Mouse (Mus musculus) urinary bladder, postnatal 10 days (tissue): ENCODE measurements around the gene Rab34.
"Not testable (repeated sequence)": the region's sequence is repeated elsewhere in the genome, so short reads cannot be mapped to it uniquely, and the experiment has no call there.

Source experiments
- DNase-seq: peaks from one replicate; pipeline ENCODE4 v3.0.0; 2022; ENCODE audit warnings: low spot score

Gene Rab34

GRCm38 (mm10) chr11:78180081-78180761, 8.0 kb upstream of the Rab34 start:
- DNase-seq = no peak

DNA sequence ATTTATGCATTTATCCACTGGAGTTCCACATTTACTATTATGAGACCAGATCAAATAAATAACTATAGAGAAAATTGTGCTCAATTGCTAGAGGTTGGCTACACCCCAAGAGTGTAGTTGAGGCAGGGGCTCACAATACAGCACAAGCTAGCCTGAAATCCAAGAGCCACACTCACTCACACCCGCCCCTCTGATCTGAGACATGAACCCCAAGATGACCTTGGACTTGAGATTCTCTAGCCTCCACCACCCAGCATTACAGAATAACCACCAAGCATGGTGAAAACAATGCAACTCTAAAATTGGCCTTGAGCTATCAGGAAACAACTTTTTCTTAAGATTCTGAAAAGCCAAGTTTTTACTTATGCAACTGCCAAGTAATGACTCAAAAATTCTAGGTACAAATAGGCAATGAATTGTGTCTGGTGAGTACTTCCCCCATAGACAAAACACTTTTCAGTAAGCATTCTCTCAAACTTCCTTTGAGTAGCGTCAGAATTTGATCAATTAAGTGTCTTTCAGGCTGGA, 6.3 kb upstream of the Rab34 start:
- DNase-seq = no peak

- DNase-seq = no peak
These were observed 5.8 kb upstream of the Rab34 start for GRCm38 (mm10) chr11:78182450-78182849.

- no peak for DNase-seq
These were observed 5.0 kb upstream of the Rab34 start, which contains the start of gene Rpl23a for GRCm38 (mm10) chr11:78182961-78183844. Gene Rpl23a (minus strand): TSS chr11:78183584.

- no peak for DNase-seq
These were observed 4.2 kb upstream of the Rab34 start for GRCm38 (mm10) chr11:78183884-78184514.

DNA sequence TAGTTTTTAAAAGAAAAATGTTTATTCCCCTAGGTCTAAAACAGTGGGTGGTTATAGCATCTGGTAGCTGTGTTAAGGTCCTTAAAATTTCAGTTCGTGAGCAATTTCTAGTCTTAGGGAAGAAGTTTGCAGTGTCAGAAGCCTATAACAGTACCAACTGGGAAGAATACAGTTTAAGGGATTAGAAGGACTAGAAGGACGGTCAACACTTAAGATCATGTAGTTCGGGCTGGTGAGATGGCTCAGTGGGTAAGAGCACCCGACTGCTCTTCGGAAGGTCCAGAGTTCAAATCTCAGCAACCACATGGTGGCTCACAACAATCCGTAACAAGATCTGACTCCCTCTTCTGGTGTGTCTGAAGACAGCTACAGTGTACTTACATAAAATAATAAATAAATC, 3.5 kb upstream of the Rab34 start:
- DNase-seq = not testable (repeated sequence)

DNA sequence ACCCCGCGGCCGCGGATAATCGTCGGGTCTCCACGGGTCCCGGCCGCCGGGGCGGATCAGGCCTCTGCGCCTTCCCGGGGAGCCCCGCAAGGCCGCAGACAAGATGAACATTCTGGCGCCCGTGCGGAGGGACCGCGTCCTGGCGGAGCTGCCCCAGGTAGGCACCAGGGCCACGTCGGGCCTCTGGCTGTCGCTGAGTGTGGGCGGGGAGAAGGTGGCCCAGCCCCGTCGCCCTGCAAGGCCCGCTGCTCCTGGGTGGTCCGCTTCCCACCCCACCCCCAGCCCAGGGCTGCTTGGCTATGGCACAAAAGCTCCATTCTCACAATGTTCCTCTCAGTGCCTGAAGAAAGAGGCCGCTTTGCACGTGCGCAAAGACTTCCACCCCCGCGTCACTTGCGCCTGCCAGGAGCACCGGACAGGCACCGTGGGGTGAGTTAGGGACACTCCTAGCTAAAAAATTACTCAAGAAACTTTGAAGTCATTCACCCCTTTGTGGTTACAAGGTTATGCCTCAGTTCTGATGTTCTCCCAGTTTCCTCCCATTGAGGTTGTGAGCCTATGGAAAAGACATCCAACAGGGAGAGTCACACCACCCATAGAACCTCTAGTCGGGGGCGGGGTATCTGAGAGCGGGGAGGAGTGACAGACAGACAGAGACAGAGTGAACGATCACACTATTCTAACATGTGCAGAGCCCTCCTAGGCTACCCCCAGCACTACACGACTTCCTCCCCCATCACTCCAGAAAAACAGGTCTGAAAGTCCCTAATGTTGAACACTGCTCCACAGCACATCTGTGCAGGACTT, 1.2 kb downstream of the Rab34 start:
- DNase-seq = no peak

DNA sequence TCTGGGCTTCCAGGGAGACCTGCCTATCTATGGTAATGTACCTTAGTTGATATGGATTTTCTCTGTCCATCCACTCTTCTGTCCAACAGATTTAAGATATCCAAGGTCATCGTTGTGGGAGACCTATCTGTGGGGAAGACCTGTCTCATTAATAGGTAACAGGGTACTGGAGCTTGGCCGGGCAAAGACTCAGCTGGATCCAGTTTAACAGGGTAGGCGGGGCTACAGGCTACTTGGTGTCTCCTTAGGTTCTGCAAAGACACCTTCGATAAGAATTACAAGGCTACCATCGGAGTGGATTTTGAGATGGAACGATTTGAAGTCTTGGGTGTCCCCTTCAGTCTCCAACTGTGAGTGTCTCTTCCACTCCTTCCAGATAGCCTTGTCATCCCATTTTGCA, 1.8 kb downstream of the Rab34 start:
- DNase-seq = no peak

- DNase-seq = no peak
These were observed 4.9 kb downstream of the Rab34 start, which contains the start of gene Proca1 for GRCm38 (mm10) chr11:78193113-78193512. Gene Proca1 (plus strand): TSS chr11:78193392.

DNA sequence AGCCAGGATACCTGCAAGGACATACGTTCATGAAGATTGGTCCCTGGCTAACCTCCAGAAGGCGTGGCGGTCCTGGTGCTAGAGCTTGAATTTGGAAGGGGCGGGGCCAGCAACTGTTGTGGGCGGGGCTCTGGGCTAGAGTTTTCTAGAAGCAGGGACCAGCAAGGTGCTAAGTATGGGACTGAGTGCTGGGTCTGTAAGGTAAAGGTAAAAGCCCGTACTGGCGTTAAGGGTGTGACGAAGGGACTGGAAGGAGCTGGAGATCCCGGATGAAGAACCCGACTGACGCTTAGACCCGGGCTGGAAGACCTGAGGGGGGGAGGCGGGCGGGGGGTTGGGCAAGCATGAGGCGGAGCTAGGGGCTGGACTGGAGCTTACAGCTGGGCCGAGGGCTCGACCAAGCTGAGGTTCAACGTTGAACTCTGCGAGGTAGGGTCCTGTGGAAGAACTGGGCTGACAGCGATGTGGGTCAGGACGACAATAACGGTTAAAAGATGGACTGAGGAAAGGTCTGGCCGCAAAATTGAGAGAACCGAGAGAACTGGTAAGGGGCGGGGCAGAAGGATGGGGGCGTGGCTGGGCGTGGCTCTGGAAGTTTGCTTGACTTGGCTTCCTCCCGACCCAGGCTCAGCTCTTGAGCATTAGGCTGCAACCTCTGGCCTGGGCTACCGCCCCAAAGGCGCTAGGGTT, 6.3 kb downstream of the Rab34 start:
- no peak for DNase-seq

GRCm38 (mm10) chr11:78195101-78195863, 7.1 kb downstream of the Rab34 start:
- no peak for DNase-seq

- DNase-seq = no peak
These were observed 14.1 kb downstream of the Rab34 start for GRCm38 (mm10) chr11:78202372-78202771.

GRCm38 (mm10) chr11:78204287-78204686, 16.1 kb downstream of the Rab34 start:
- DNase-seq = no peak

DNA sequence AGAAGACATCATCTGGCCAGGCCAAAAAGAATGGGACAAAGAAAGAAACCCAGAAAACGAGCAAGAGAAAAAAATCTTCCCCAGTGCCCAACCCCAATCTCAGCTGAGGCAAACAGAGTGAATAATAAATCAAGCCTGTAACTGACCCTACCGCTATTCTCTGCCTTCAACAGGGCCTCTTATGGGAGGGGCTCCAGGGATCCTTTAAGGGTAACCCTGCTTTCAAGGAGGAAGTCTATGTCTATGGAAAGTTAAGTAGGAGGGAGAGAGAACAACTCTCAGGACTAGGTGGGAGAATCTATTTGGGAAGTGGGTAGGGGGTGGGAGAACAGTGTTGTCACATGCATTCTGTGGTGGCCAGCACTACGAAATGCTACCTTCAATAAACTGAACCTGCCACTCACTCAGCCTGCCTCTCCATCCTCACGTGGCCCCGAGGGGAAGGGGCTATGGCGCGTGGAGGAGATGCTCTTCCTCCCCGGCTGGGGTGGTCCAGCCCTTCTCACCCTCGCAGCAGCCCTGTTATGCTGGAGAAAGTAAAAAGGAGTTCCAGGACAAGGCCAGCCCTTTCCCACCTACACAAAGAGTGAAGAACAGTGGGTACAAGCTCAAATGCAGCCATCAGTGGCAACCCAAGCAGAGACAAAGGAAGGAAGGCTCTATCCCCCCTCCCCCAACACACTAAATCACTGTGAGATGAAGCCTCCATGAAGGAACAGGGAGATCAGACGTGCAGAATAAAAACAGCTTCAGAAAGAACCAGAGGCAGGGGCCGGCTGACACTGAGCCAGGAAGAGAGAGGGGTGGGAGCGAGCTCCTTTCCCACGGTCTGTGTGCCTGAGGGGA, 17.4 kb downstream of the Rab34 start:
- DNase-seq = no peak

- no peak for DNase-seq
These were observed 19.0 kb downstream of the Rab34 start for GRCm38 (mm10) chr11:78207190-78207589.

- no peak for DNase-seq
These were observed 21.7 kb downstream of the Rab34 start for GRCm38 (mm10) chr11:78209886-78210285.

- no peak for DNase-seq
These were observed 22.4 kb downstream of the Rab34 start for GRCm38 (mm10) chr11:78210615-78211014.

GRCm38 (mm10) chr11:78211513-78211912, 23.3 kb downstream of the Rab34 start:
- no peak for DNase-seq

- no peak for DNase-seq
These were observed 25.0 kb downstream of the Rab34 start for GRCm38 (mm10) chr11:78213086-78213817.
